Mouse (Mus musculus) leukemia stem cell, adult 10-12 weeks (primary cell): ENCODE measurements around the gene Gm21149. TPM values are rescaled to one million over a fixed set of nuclear protein-coding genes. Genes with fewer than 3 reads are reported as not detected.

ENCODE experiments used
- polyA plus RNA-seq: library from polyadenylated mRNA; stranded (reverse); fragments of >175 nt; gene quantifications from 2 replicates; pipeline ENCODE4 v1.2.3, GENCODE M21; 2012; ENCODE audit warnings: low replicate concordance

Gm21149 gene
- not detected in 2 replicates for polyA plus RNA-seq

DNA sequence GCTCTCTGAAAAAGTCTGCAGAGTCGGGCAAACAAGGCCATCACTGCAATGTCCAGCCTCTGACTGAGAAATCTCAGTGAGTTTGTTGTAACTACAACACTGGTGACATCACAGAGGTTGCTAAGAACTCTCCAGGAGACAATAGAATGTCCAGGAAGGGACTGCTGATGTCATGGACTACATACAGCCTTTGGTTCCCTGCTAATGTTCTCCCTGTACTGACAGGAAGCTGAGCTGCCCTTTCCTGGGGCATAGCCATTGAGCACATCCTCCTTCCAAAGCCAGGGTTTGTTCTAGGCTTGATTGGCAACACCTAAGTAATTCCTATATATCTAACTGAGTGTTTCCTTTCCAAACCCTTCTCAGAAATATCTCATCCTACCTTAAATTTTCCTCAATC is at the start of gene Gm21149:
Gene Gm21149 (minus strand): TSS at position 101 of the 400 bp plus-strand sequence.

Other genes starting within 250 kb of the Gm21149 start
- gene Gm21190, start 52.7 kb upstream of the Gm21149 start, polyA plus RNA-seq: not detected in 2 replicates
- not detected in 2 replicates for gene Gm21083, start 100.8 kb upstream of the Gm21149 start, polyA plus RNA-seq
- not detected in 2 replicates for gene Speer4d, start 142.5 kb upstream of the Gm21149 start, polyA plus RNA-seq
- gene 4930572O03Rik, start 180.5 kb upstream of the Gm21149 start, polyA plus RNA-seq: not detected in 2 replicates
- not detected in 2 replicates for gene Speer4c, start 237.7 kb upstream of the Gm21149 start, polyA plus RNA-seq